Mouse (Mus musculus): Measurements from ENCODE around the gene Gm8237.
A peak's percentile ranks its signal among the peaks of the same experiment; 100 is the strongest.
"Not testable (repeated sequence)": the region's sequence is repeated elsewhere in the genome, so short reads cannot be mapped to it uniquely, and the experiment has no call there.

The Gm8237 gene

DNA sequence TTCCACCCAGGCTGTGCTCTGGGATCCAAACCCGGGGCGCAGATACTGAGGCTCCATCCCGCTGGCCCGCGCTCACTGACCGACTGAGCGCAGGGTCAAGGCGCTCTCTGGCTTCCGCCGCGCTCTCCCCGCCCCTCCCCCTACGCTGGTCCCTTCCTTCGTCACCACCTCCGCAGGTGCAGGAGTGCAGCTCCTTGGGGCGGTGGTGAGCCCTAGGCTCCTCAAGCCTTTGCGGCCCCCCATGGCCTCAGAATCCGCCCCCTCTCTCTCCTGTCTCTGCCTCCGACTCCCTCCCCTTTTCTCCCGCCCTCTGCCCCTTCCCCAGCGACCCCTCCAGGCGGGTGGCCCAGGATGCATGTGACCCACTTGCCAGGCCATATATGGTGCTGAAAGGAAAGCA, at the start of gene Gm8237:
Gene Gm8237, minus strand, starts transcription at position 142 of the 400 bp plus-strand sequence.
- peak in 1 of 2 experiments; percentile 18 for DNase-seq (ENCODE audit: low spot score in 2 of 2)

DNA sequence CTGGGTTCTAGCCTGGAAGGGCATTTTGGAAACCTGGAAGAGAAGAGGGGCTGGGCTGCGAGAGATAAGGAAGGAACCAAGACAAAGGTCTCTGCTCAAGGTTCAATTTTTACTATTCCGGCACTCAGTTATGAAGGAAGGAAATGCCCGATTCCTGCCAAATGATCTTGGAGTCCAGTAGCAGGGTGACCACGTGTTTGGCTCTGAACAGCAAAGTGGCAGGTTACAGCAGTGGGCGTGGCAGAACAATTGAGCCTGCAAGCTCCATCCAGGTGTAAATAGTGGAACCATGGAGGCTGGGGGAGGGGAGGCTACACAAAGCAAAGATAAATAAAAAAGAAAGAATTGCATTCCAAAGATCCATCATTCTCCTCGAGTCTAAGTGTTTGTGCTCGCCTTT, 43.1 kb upstream of the Gm8237 start:
- DNase-seq (ENCODE audit: low spot score in 2 of 2), result not testable (repeated sequence)

DNA sequence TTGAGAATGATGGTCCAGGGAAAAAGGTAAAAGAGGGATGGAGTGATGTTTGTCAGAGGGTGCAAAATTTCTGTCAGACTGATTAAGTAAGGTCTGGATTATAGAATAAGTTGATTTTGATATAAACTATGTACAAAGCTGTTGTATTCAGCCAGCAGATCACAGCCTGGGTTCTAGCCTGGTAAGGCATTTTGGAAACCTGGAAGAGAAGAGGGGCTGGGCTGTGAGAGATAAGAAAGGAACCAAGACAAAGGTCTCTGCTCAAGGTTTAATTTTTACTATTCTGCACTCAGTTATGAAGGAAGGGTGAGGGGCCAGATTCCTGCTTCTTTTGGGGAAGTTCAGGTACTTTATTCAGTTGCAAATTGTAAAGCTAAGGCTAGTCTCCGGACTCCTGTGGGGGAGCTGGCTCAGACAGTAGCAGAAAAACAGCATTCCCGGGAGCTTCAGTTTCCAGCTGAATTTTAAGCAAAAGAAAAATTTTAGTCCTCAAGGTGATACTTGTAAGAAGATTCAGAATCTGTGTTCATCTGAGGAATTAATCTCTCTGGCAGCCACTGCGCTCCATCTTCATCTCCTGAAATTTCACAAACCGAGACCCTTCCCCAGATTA, 38.3 kb upstream of the Gm8237 start:
- not testable (repeated sequence) for DNase-seq (ENCODE audit: low spot score in 2 of 2)

DNA sequence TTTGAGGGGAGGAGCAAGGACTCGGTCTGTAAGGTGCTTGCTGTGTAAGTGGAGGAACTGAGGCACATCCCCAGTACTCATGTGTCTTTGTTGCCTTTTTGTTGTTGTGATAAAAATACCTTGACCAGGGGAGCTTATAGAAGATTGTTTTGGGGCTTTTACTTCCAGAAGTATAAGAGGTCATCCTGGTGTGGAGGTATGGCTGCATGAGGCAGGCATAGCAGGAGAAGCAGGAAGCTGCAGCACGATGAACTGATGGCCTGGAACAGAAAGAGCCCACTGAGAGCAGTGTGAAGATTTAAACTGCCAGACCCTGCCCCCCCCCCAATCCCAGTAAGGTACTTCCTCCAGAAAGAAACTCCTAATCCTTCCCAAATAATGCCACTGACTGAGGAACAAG, 33.5 kb upstream of the Gm8237 start:
- not testable (repeated sequence) for DNase-seq (ENCODE audit: low spot score in 2 of 2)

DNA sequence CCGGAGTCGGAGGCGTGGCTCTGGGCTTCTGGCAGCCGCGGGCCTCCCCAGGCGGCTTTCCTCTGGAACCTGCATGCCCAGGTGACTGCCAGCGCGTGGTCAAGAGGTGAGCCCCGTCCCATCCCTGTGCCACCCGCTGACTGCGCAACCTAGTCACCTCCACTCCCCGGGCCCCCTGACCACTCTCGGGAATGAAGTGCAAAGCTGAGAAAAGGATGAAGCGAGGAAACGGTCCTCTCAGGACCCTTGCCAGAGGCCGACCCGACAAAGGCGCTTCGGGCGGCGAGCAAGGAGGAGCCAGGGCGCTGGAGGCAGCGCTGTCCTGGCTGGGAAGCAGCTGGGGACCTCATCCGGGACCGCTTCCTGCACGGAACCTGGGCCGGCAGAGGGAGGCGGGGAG, 391 bp downstream of the Gm8237 start:
- peak in 1 of 2 experiments; percentile 17 for DNase-seq (ENCODE audit: low spot score in 2 of 2)

DNA sequence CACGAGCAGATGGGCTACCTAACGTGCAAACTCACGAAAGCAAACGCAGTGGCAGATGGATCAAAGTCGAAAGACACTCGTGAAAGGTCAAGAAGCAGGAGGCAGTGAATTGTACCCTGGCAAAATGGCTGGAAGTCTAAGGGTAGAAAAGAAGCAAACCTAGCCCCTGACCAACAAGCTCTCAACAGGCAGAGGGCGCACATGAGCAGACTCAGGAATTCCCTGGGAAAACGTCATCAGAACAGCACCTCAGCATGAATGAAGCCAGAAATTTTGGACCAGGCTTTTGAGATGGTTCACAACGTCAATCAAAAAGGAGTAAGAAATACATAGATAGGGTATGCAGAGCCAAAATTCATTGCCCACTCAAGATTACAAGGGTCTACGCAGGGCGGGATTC, 1.0 kb downstream of the Gm8237 start:
- peak; percentile 51 to 68 for DNase-seq (ENCODE audit: low spot score in 2 of 2)

DNA sequence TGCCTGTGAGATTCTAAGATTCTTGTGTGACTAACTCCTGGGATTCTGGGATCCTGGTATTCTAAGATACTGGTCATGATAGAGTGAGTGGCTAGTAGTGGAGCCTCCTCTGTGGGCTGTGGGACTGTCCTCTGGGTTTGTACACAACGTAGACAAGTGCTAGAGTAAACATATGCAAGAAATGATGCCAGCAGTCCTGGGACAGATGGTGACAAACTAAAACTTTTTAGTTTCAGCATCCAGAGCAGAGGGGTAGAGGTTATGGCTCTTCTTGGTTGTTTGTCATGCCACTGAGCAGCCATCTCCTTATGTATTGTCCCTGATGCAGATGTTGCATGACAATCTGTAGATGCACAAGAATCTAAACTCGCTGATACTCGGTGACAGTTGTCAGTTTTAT, 24.3 kb downstream of the Gm8237 start:
- DNase-seq (ENCODE audit: low spot score in 2 of 2), result peak in 1 of 2 experiments; percentile 16

DNA sequence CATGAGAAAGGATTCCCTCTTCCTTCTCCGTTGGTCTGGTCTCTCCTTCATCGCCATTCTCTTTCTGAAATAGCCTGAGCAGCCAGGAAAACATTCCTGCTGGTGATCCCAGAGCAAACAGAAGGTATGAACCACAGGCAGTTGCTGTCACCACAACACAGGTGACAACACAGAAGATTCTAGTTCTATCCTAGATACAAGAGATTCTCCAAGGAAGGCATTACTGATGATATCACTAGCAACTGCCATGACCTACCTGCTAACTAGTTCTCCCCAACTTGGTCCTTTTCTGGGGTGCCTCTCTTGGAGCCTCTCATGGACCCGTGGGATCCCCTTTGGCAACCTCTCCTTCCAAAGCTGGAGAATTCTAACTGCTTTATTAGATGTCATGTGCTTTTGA, 50.0 kb downstream of the Gm8237 start, which contains the start of gene Gm3424:
Gene Gm3424, minus strand, starts transcription at position 101 of the 400 bp plus-strand sequence.
- DNase-seq (ENCODE audit: low spot score in 2 of 2), result not testable (repeated sequence)

DNA sequence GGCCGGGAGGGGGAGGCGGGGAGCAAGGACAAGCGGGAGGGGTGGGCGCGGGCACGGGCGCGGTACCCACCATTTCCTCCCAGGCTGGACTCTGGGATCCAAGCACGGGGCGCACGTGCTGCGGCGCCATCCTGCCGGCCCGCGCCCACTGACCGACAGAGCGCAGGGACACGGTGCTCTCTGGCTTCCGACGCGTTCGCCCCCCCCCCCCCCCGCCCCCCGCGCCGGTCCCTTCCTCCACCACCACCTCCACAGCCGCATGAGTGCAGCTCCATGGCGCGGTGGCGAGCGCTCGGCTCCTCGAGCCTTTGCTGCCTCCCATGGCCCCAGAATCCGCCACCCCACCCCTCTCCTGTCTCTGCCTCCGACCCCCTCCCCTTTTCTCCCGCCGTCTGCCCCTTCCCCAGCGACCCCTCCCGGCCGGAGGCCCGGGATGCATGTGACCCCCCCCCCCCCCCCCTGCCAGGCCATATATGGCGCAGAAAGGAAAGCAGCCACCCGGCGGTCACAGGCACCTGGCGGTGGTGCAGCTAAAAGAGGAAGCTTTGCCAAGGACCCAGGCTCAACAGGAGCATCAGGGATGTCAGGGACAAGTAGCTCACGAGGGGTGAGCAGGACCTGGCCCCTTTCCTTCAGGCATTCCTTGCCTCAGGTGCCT, 67.4 kb downstream of the Gm8237 start:
- not testable (repeated sequence) for DNase-seq (ENCODE audit: low spot score in 2 of 2)

Measured in right cerebral cortex, postnatal 10 days (tissue).